ENCODE assay signal across 23 mouse cellular contexts in the genomic region with DNA sequence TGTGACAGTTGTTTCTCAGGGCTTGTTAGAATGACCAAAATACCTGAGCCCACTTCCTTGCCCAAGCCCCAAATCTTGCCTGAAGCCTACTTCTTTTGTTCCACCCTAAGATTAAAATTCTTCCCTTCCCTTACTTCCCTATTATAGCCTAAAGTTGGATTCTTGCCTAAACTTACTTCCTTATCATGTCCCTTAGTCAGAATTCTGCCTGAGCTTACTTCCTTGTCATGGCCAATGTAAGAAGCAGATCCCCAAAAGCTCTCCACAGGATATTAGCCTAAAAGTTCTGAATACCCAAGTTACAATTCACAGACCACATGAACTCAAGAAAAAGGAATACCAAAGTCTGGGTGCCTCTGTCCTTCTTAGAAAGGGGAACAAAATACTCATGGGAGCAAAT. TPM values are rescaled to one million over a fixed set of nuclear protein-coding genes. Genes with fewer than 3 reads are reported as not detected.
"Had no signal": no experiment of that assay in that cellular context is flagged by ENCODE, and none has a peak within 500 bp of the region (broad histone marks: within the 10 kb centered on the region; RNA-seq: fewer than 3 reads in every experiment).

No protein-coding gene starts in this region.

- H3K4me1 ChIP-seq: liver, embryonic 15.5 days; lung, embryonic 15.5 days; midbrain, embryonic 10.5 days; midbrain, embryonic 12.5 days; neural tube, embryonic 12.5 days; stomach, embryonic 15.5 days had no signal

- H3K27ac ChIP-seq: liver, embryonic 15.5 days; lung, embryonic 15.5 days; macrophage; midbrain, embryonic 10.5 days; midbrain, embryonic 12.5 days; neural tube, embryonic 12.5 days; stomach, embryonic 15.5 days; stomach, postnatal 0 days had no signal

- H3K9ac ChIP-seq: liver, embryonic 15.5 days; liver, postnatal 0 days; lung, embryonic 15.5 days; midbrain, embryonic 12.5 days; neural tube, embryonic 12.5 days; stomach, embryonic 15.5 days had no signal

- DNase-seq: liver, postnatal 0 days; lung, adult 2 months; lung, postnatal 10 days; midbrain, embryonic 14.5 days; right cerebral cortex, postnatal 14 days; thymus, adult 2 months; thymus, postnatal 25 days; thymus, postnatal 4 days had no signal

- H3K36me3 ChIP-seq: liver, embryonic 15.5 days; lung, embryonic 15.5 days; midbrain, embryonic 10.5 days; midbrain, embryonic 12.5 days; neural tube, embryonic 12.5 days; stomach, embryonic 15.5 days had no signal

- H3K9me3 ChIP-seq: liver, embryonic 15.5 days; lung, embryonic 15.5 days; midbrain, embryonic 10.5 days; midbrain, embryonic 12.5 days; neural tube, embryonic 12.5 days; stomach, embryonic 15.5 days had no signal

- H3K4me2 ChIP-seq: liver, embryonic 15.5 days; lung, embryonic 15.5 days; midbrain, embryonic 12.5 days; neural tube, embryonic 12.5 days; stomach, embryonic 15.5 days had no signal

- ATAC-seq: liver, postnatal 0 days; midbrain, embryonic 16.5 days had no signal

- H3K27me3 ChIP-seq: liver, embryonic 15.5 days; lung, embryonic 15.5 days; midbrain, embryonic 12.5 days; neural tube, embryonic 12.5 days; stomach, embryonic 15.5 days had no signal

- H3K4me3 ChIP-seq: liver, embryonic 15.5 days; lung, embryonic 15.5 days; midbrain, embryonic 10.5 days; midbrain, embryonic 12.5 days; neural tube, embryonic 12.5 days; stomach, embryonic 15.5 days had no signal

RNA-seq across cellular contexts. Expression of gene A630010A05Rik, which starts 26.4 kb away (rescaled TPM):
- total RNA-seq: megakaryocyte, adult 5-6 weeks; megakaryocyte-erythroid progenitor cell, adult 5-6 weeks; neutrophil, adult 5-6 weeks had no signal
- polyA plus RNA-seq: liver, embryonic 15.5 days; liver, postnatal 0 days; lung, embryonic 15.5 days; macrophage; midbrain, embryonic 10.5 days; midbrain, embryonic 12.5 days; midbrain, embryonic 14.5 days; midbrain, embryonic 16.5 days; neural tube, embryonic 12.5 days; neural tube, embryonic 14.5 days; spleen, adult 2 months; stomach, embryonic 15.5 days; stomach, postnatal 0 days; thymus, adult 2 months; urinary bladder, adult 2 months had no signal
